Mouse (Mus musculus): ENCODE measurements around the gene Npcd. TPM values are rescaled to one million over a fixed set of nuclear protein-coding genes. Genes with fewer than 3 reads are reported as not detected.

Gene Npcd
- total RNA-seq, 2 experiments from 2014 or later, result 0.31 TPM; not detected in 1

GRCm38 (mm10) chr15:79807050-79807449 lies 27.0 kb downstream of the Npcd start:
- no peak for DNase-seq
- intact Hi-C loops (cut with DNase I), result loop anchor here (5.0 kb wide), 1 partner anchor 55 kb away; no protein-coding TSS in a partner anchor

GRCm38 (mm10) chr15:79805246-79805645 lies 28.8 kb downstream of the Npcd start:
- intact Hi-C loops (cut with DNase I), result loop anchor here (5.0 kb wide), 1 partner anchor 53 kb away; no protein-coding TSS in a partner anchor

GRCm38 (mm10) chr15:79804352-79805071 lies 29.5 kb downstream of the Npcd start, which contains the start of gene Nptxr:
TSS of gene Nptxr (minus strand) at chr15:79804766.
- intact Hi-C loops (cut with DNase I), result loop anchor here (5.0 kb wide), 1 partner anchor 52 kb away; no protein-coding TSS in a partner anchor
- peak; percentile 56 to 71 for DNase-seq

More at GRCm38 (mm10) chr15:79805246-79805645, 28.8 kb downstream of the Npcd start:
- DNase-seq, result no peak

- intact Hi-C loops (cut with DNase I), result no loop called here
- peak; percentile 45 to 46 for DNase-seq
Observed at GRCm38 (mm10) chr15:79803533-79804351, 30.3 kb downstream of the Npcd start.

GRCm38 (mm10) chr15:79802304-79802703 lies 31.7 kb downstream of the Npcd start:
- DNase-seq, result no peak
- intact Hi-C loops (cut with DNase I), result no loop called here

GRCm38 (mm10) chr15:79801646-79802045 lies 32.4 kb downstream of the Npcd start:
- DNase-seq, result no peak
- intact Hi-C loops (cut with DNase I), result no loop called here

GRCm38 (mm10) chr15:79800701-79801100 lies 33.3 kb downstream of the Npcd start:
- no peak for DNase-seq
- intact Hi-C loops (cut with DNase I), result no loop called here

GRCm38 (mm10) chr15:79798591-79798990 lies 35.4 kb downstream of the Npcd start:
- intact Hi-C loops (cut with DNase I), result no loop called here
- no peak for DNase-seq

GRCm38 (mm10) chr15:79797680-79798079 lies 36.4 kb downstream of the Npcd start:
- intact Hi-C loops (cut with DNase I), result no loop called here
- no peak for DNase-seq

- no peak for DNase-seq
- intact Hi-C loops (cut with DNase I), result no loop called here
Observed at GRCm38 (mm10) chr15:79797096-79797495, 36.9 kb downstream of the Npcd start.

- intact Hi-C loops (cut with DNase I), result no loop called here
Observed at GRCm38 (mm10) chr15:79796256-79796655, 37.8 kb downstream of the Npcd start.

GRCm38 (mm10) chr15:79794173-79794572 lies 39.9 kb downstream of the Npcd start:
- intact Hi-C loops (cut with DNase I), result loop anchor here (5.0 kb wide), 1 partner anchor 42 kb away; no protein-coding TSS in a partner anchor
- DNase-seq, result peak in 1 of 2 experiments; percentile 13

More at GRCm38 (mm10) chr15:79796256-79796655, 37.8 kb downstream of the Npcd start:
- no peak for DNase-seq

GRCm38 (mm10) chr15:79793076-79793475 lies 41.0 kb downstream of the Npcd start:
- DNase-seq, result no peak
- intact Hi-C loops (cut with DNase I), result loop anchor here (5.0 kb wide), 1 partner anchor 41 kb away; no protein-coding TSS in a partner anchor

- intact Hi-C loops (cut with DNase I), result loop anchor here (5.0 kb wide), 1 partner anchor 40 kb away; no protein-coding TSS in a partner anchor
- no peak for DNase-seq
Observed at GRCm38 (mm10) chr15:79792455-79792854, 41.6 kb downstream of the Npcd start.

- DNase-seq, result peak; percentile 72 to 79
- intact Hi-C loops (cut with DNase I), result loop anchor here (5.0 kb wide), 1 partner anchor 39 kb away; no protein-coding TSS in a partner anchor
Observed at GRCm38 (mm10) chr15:79791502-79791901, 42.5 kb downstream of the Npcd start.

GRCm38 (mm10) chr15:79790905-79791304 lies 43.1 kb downstream of the Npcd start:
- intact Hi-C loops (cut with DNase I), result loop anchor here (5.0 kb wide), 1 partner anchor 39 kb away; no protein-coding TSS in a partner anchor
- DNase-seq, result no peak

- DNase-seq, result no peak
- intact Hi-C loops (cut with DNase I), result loop anchor here (5.0 kb wide), 1 partner anchor 38 kb away; no protein-coding TSS in a partner anchor
Observed at GRCm38 (mm10) chr15:79790111-79790510, 43.9 kb downstream of the Npcd start.

- intact Hi-C loops (cut with DNase I), result no loop called here
- DNase-seq, result no peak
Observed at GRCm38 (mm10) chr15:79787815-79788214, 46.2 kb downstream of the Npcd start.

GRCm38 (mm10) chr15:79785056-79785455 lies 49.0 kb downstream of the Npcd start:
- intact Hi-C loops (cut with DNase I), result no loop called here
- DNase-seq, result no peak

- intact Hi-C loops (cut with DNase I), result no loop called here
- no peak for DNase-seq
Observed at GRCm38 (mm10) chr15:79777749-79778148, 56.3 kb downstream of the Npcd start, which contains the start of gene Dnal4. TSS of gene Dnal4 (minus strand) at chr15:79777849.

- no peak for DNase-seq
- intact Hi-C loops (cut with DNase I), result no loop called here
Observed at GRCm38 (mm10) chr15:79775662-79776061, 58.4 kb downstream of the Npcd start.
